Mouse (Mus musculus): ENCODE measurements around the gene Mroh3. TPM values are rescaled to one million over a fixed set of nuclear protein-coding genes. Genes with fewer than 3 reads are reported as not detected.

The Mroh3 gene
- total RNA-seq, 2 experiments from 2014 or later = not detected

Other genes starting within 250 kb of the Mroh3 start
- gene Igfn1, start 206.5 kb downstream of the Mroh3 start, total RNA-seq (2021) = under 1 TPM in 1 of 2 experiments, not detected in 1; 0.05 TPM
- gene Tmem9, start 204.7 kb downstream of the Mroh3 start, total RNA-seq (2021) = 10 to 100 TPM; 16.1 to 20.0 TPM
- not detected for gene Ascl5, start 162.0 kb downstream of the Mroh3 start, total RNA-seq (2021)
- 1 to 10 TPM; 1.6 to 1.7 TPM for gene Cacna1s, start 160.1 kb downstream of the Mroh3 start, total RNA-seq (2021)
- gene Kif21b, start 81.4 kb downstream of the Mroh3 start, total RNA-seq (2021) = 1 to 10 TPM; 1.2 to 4.3 TPM
- under 1 TPM in 1 of 2 experiments, not detected in 1; 0.22 TPM for gene Inava, start 21.4 kb upstream of the Mroh3 start, total RNA-seq (2021)
- not detected for gene Gpr25, start 48.0 kb upstream of the Mroh3 start, total RNA-seq (2021)
- gene Camsap2, start 133.3 kb upstream of the Mroh3 start, total RNA-seq (2021) = 10 to 100 TPM; 27.0 to 27.8 TPM
- gene Ddx59, start 202.4 kb upstream of the Mroh3 start, total RNA-seq (2021) = 10 to 100 TPM in 1 of 2 experiments, 1 to 10 TPM in 1; 8.9 to 10.1 TPM